Mouse (Mus musculus) midbrain, embryonic 16.5 days (tissue): ENCODE measurements around the gene Lnx2. TPM values are rescaled to one million over a fixed set of nuclear protein-coding genes. Genes with fewer than 3 reads are reported as not detected.

Source experiments
- ATAC-seq: fragments of 200-750 bp; cut with Nextera tagmentation; 2 replicates; pipeline ENCODE4 v1.8.0; 2017; ENCODE audit warnings: moderate TSS enrichment
- H3K27ac ChIP-seq: fragments of 300-500 bp; sonication (generic); 2 replicates; pipeline ENCODE4 v1.5.1; 2014; ENCODE audit warnings: mild to moderate bottlenecking, low read length, mixed read lengths
- H3K27me3 ChIP-seq: fragments of 300-500 bp; sonication (generic); 2 replicates; pipeline ENCODE4 v1.6.1; 2014; ENCODE audit warnings: low read depth, low read length, mixed read lengths; ENCODE audit not compliant: control insufficient read depth, insufficient read depth
- H3K36me3 ChIP-seq: fragments of 300-500 bp; sonication (generic); 2 replicates; pipeline ENCODE4 v1.6.1; 2014; ENCODE audit warnings: mild to moderate bottlenecking, low read length, moderate library complexity, mixed read lengths; ENCODE audit not compliant: control insufficient read depth, insufficient read depth
- H3K4me1 ChIP-seq: fragments of 300-500 bp; sonication (generic); 2 replicates; pipeline ENCODE4 v1.6.1; 2014; ENCODE audit warnings: mild to moderate bottlenecking, low read length, mixed read lengths; ENCODE audit not compliant: control insufficient read depth, insufficient read depth
- H3K4me2 ChIP-seq: fragments of 300-500 bp; sonication (generic); 2 replicates; pipeline ENCODE4 v1.6.1; 2014; ENCODE audit warnings: mild to moderate bottlenecking, low read length, mixed read lengths
- H3K4me3 ChIP-seq: fragments of 300-500 bp; sonication (generic); 2 replicates; pipeline ENCODE4 v1.5.1; 2014; ENCODE audit warnings: low read depth, mild to moderate bottlenecking, low read length, moderate library complexity, mixed read lengths
- H3K9ac ChIP-seq: fragments of 300-500 bp; sonication (generic); 2 replicates; pipeline ENCODE4 v1.6.1; 2014; ENCODE audit warnings: low read depth, low read length, mixed read lengths
- H3K9me3 ChIP-seq: fragments of 300-500 bp; sonication (generic); replicated peaks from 2 replicates; pipeline ENCODE4 v1.6.1; 2014; ENCODE audit warnings: mild to moderate bottlenecking, low read length, mixed read lengths; ENCODE audit not compliant: control insufficient read depth, poor library complexity, severe bottlenecking
- WGBS: fragments of 180-500 bp; shearing (Covaris S2); extraction: QIAGEN DNeasy Blood & Tissue Kit; methylation state at CpG from one replicate; pipeline ENCODE4 v1.1.7; 2014; 5-methylcytosine and 5-hydroxymethylcytosine counted together
- polyA plus RNA-seq: library from polyadenylated mRNA; unstranded; fragments of >200 nt; fragmentation: Nextera tagmentation; extraction: Ambion mirVana; gene quantifications from 2 replicates; pipeline ENCODE4 v1.2.1, GENCODE M21; 2015

The Lnx2 gene
- polyA plus RNA-seq, 1 experiment from 2014 or later, result 4.5 TPM

DNA sequence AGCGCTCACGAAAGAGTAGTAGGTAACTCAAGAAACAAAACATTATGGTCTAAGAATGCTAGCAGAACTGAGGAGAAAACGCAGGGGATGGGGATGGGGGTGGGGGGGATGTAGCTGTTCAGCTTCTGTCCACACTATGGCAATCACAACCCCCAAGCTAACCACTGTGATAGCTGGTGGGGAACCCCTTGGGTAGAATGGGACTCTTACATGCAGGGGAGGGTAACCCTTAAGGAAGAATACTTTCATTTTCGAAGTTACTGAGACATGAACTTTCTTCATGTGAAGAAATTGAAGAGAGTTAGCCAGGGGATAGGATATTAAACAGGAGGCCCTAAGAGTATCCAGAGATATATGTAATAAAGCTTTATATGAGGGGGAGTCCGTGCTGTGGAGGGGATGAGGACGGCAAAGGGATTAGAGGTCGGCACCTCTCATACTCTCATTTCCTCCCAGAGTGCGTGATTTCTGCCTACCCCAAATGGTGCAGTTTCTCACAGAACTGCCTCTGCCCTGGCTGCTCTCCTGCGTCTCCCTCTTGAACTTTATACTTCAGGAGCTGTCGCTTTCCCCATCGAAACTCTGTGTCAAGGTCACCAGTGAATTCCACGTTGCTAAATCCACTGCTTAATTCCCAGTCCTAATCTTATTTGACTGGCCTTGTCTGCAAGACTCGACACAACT is 25.4 kb downstream of the Lnx2 start:
- ATAC-seq, result no peak
- H3K4me2 ChIP-seq, result no peak overlapping the region
- no peaks in the 10 kb centered on the region for H3K9me3 ChIP-seq
- H3K27me3 ChIP-seq, result no peaks in the 10 kb centered on the region
- no peak overlapping the region for H3K9ac ChIP-seq
- H3K36me3 ChIP-seq, result no peaks in the 10 kb centered on the region
- H3K27ac ChIP-seq, result no peak overlapping the region
- H3K4me1 ChIP-seq, result peaks cover 14% of the 10 kb centered on the region
- WGBS, result 63% methylated on average over 13 of the region's 13 CpGs
- no peak overlapping the region for H3K4me3 ChIP-seq

DNA sequence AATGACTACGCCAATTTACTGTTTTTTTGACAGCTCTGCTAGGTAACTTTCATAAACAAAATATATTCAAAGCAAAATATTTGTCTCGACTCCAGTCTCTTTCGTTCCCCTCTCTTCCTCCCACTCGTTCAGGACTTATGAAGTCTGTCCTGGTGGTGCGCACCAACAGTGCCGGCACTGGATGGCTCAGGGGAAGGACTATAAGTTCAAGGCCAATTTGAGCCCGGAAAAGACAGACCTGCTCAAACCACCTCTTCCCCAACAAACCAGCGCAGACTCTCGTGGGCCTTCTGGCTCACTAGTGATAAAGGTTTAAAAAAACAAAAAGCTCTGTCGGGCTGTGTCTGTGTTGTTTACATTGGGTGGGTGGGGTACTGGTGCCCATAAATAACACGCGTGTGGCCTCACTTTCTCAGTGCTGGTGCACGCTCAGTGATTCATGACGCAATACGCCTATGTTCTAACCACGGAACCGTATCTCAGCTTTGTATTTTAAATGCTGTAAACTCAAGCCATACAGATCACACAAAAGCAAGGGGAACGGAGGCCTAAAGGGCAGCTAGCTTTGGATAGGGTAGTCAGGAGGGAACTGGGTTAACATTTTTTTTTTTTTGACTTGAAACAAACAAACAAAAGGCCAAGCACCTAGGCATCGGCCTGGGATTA is 26.7 kb downstream of the Lnx2 start:
- no peak for ATAC-seq
- H3K4me2 ChIP-seq, result no peak overlapping the region
- H3K4me1 ChIP-seq, result peaks cover 11% of the 10 kb centered on the region
- no peak overlapping the region for H3K4me3 ChIP-seq
- H3K9me3 ChIP-seq, result no peaks in the 10 kb centered on the region
- no peak overlapping the region for H3K9ac ChIP-seq
- H3K36me3 ChIP-seq, result no peaks in the 10 kb centered on the region
- 91% methylated on average over 19 of the region's 19 CpGs for WGBS
- no peak overlapping the region for H3K27ac ChIP-seq
- no peaks in the 10 kb centered on the region for H3K27me3 ChIP-seq

DNA sequence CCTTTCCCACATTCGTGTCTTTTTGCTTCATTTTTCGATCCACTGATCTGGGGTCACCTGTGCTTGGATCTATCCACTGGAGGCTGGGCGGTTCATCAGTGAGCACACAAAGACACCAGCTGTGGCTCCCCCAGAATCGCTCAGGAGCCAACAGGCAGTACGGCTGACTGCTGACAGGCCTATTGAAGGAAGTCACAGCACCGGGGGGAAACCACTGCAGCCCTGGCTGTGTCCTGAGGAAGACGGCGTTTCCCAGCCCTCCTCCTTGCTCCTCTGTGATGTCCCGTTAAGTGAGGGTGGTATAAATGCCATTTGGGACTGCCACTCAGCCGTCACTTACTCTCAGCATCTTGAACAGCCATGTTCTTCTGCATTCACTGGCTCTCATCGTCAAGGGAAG is 30.5 kb downstream of the Lnx2 start:
- Histone ChIP-seq H3K4me3 (no peak overlapping the region), H3K36me3 (no peaks in the 10 kb centered on the region), H3K27ac (no peak overlapping the region), H3K27me3 (no peaks in the 10 kb centered on the region), H3K4me2 (no peak overlapping the region), H3K9me3 (no peaks in the 10 kb centered on the region), H3K4me1 (peaks cover 8% of the 10 kb centered on the region), H3K9ac (no peak overlapping the region)
- 68% methylated on average over 11 of the region's 11 CpGs for WGBS
- no peak for ATAC-seq

DNA sequence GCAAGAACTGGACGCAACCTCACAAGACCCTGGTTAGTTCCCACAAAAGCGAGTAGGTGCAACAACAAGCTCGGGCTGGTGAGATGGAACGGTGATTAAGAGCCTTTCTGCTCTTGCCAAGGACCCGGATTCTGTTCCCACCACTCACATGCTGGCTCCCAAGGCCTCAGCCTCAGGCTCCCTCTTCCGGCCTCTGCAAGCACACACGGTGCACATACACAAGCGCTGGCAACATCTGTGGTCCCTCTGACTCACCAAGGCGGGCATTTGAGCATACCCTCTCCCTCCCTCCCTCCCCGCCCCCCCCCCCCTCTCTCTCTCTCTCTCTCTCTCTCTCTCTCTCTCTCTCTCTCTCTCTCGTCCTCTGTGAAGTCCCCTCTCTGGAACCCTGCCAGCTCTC is 31.1 kb downstream of the Lnx2 start:
- no peak overlapping the region for H3K4me2 ChIP-seq
- no peak overlapping the region for H3K4me3 ChIP-seq
- H3K27ac ChIP-seq, result no peak overlapping the region
- no peaks in the 10 kb centered on the region for H3K36me3 ChIP-seq
- no peak for ATAC-seq
- H3K4me1 ChIP-seq, result peaks cover 8% of the 10 kb centered on the region
- no peaks in the 10 kb centered on the region for H3K9me3 ChIP-seq
- H3K27me3 ChIP-seq, result no peaks in the 10 kb centered on the region
- H3K9ac ChIP-seq, result no peak overlapping the region
- 72% methylated on average over 10 of the region's 11 CpGs for WGBS

DNA sequence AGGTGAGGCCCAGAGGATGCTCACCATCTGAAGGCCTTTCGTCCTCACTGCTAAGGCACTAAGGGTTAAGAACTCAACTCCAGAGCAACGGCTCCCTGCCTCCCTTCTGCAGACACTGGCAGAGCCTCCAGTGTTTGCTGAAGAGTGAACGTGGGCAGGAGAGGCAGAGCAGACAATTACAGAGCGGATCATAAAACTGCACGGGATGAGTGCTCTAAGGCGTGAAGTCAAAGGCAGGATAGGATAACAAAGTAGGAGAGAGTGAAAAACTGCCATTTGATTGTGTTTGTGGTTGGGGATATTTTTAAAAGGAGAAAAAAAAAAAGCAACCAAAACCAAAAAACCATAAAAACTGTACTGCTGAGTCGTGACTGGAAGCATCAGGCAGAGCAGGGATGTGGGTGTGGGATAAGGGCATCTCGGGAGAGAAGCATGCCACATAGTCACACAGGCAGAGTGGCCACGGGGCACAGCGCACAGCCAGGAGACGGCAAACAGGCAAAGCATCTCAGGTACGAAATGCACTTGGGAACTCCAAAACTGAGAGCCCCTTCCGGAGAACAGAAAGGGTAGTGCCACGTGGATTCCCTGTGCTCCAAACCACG is 33.0 kb downstream of the Lnx2 start:
- no peak for ATAC-seq
- WGBS, result 66% methylated on average over 15 of the region's 15 CpGs
- Histone ChIP-seq H3K27ac (no peak overlapping the region), H3K4me1 (peaks cover 8% of the 10 kb centered on the region), H3K9me3 (no peaks in the 10 kb centered on the region), H3K27me3 (no peaks in the 10 kb centered on the region), H3K36me3 (no peaks in the 10 kb centered on the region), H3K4me3 (no peak overlapping the region), H3K4me2 (no peak overlapping the region), H3K9ac (no peak overlapping the region)

DNA sequence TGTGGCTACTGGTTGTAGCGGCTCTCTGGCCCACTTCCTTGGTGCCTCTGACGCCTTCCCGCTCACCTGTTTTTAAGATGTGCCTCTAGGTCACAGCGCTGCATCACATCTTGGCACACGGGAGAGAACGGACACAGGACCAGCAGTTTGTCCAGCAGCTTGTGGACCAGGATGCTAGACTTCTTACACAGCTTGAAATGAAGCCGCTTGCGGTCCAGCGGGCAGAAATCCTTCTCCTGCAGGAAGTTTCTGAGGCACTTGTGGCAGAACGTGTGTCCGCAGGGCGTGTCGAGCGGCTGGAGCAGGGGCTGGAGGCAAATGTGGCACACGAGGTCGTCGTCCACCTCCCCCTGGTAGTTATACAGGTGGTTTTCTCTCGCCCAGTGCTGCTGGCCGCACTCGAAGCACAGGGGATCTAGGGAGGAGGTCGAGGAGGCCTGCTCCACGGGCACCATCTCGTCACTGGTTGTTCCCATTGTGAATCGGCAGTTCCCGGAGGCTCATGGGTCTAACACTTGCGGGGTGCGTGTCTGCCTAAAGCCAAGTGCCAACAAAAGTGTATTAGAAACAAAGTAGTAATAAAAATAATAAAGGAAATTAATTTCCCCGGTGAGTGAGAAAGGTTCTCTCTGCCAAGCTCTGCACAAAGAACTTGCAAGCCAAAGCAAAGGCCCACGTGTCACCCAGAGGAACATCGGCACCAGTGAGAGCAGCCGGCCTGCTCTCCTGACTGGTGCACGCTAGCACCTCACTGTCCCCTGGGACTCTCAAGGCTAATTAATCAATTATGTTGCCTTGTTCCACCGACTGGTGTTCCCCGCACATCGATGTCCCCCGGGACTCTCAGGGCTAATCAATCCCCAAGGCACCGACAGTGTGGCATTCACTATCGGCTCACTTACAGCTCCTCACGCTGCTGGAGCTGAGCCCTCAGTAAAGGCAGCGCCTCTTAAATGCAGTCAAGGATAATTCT is 34.1 kb downstream of the Lnx2 start:
- Histone ChIP-seq H3K4me2 (no peak overlapping the region), H3K4me3 (no peak overlapping the region), H3K9ac (no peak overlapping the region), H3K9me3 (no peaks in the 10 kb centered on the region), H3K36me3 (no peaks in the 10 kb centered on the region), H3K27me3 (no peaks in the 10 kb centered on the region), H3K27ac (no peak overlapping the region), H3K4me1 (peaks cover 8% of the 10 kb centered on the region)
- ATAC-seq, result peak; percentile 36; the same call in 1 of the 2 replicates
- WGBS, result 71% methylated on average over 40 of the region's 40 CpGs

DNA sequence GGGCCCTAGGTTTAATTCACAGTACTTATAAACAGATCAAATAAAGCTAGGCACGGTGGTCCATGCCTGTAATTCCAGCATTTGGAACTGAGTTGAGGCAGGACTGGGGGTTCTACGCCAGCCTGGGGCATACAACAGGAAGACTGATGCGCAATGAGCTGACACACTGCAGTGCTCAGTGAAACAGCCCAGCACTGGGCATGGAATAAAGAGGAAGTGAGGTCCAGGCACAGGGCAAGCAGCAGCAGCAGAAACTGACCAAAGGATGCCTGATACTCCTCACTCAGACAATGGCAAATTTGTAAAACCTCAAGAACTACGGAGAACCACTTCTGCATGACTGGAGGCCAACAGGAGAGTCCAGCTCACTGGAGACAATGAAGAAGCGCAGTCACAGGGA is 37.0 kb downstream of the Lnx2 start:
- no peaks in the 10 kb centered on the region for H3K36me3 ChIP-seq
- H3K9me3 ChIP-seq, result no peaks in the 10 kb centered on the region
- H3K4me2 ChIP-seq, result no peak overlapping the region
- no peak overlapping the region for H3K9ac ChIP-seq
- ATAC-seq, result no peak
- H3K27ac ChIP-seq, result no peak overlapping the region
- no peaks in the 10 kb centered on the region for H3K27me3 ChIP-seq
- no peak overlapping the region for H3K4me3 ChIP-seq
- peaks cover 8% of the 10 kb centered on the region for H3K4me1 ChIP-seq
- WGBS, result 75% methylated on average over 5 of the region's 5 CpGs

DNA sequence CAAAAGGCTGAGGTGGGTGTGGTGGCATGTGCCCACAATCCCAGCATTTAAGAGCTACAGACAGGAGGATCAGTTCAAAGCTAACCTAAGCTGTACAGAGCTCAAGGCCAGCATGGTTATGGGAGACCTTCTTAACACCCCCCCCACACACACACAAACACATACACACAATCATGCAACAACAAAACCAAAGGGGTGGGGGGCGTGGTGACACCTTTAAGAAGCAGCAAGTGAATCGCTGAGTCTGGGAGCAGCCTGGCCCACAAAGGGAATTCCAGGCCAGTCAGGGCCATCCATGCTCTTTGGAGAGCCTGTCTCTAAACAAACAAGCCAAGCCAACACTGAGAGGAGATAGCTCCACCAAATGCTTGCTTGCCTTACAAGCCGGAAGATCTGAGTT is 38.8 kb downstream of the Lnx2 start:
- Histone ChIP-seq H3K9ac (no peak overlapping the region), H3K4me1 (peaks cover 3% of the 10 kb centered on the region; the same call in 1 of the 2 replicates), H3K4me3 (no peak overlapping the region), H3K4me2 (no peak overlapping the region), H3K9me3 (no peaks in the 10 kb centered on the region), H3K36me3 (no peaks in the 10 kb centered on the region), H3K27ac (no peak overlapping the region), H3K27me3 (no peaks in the 10 kb centered on the region)
- no peak for ATAC-seq
- 70% methylated on average over 3 of the region's 3 CpGs for WGBS
